13 mouse cellular contexts compared by ENCODE assay signal in the genomic region with DNA sequence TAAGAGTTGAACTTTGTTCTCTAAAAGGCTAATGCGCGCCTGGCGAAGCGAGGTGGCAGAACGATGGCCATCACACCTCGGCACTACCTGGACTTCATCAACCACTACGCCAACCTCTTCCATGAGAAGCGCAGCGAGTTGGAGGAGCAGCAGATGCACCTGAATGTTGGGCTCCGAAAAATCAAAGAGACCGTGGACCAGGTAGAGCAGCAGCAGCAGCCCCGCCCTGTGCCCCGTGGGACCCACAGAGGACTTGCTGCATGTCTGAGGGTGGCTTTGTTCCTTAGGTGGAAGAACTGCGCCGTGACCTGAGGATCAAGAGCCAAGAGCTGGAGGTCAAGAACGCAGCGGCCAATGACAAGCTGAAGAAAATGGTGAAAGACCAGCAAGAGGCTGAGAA. TPM values are rescaled to one million over a fixed set of nuclear protein-coding genes. Genes with fewer than 3 reads are reported as not detected.
"Had no signal": no experiment of that assay in that cellular context is flagged by ENCODE, and none has a peak within 500 bp of the region (broad histone marks: within the 10 kb centered on the region; RNA-seq: fewer than 3 reads in every experiment).

No protein-coding gene starts in this region.

- DNase-seq: retina, postnatal 1 day; right cerebral cortex, adult 18-20 months; right cerebral cortex, postnatal 14 days; right cerebral cortex, postnatal 25 days; right cerebral cortex, postnatal 4 days; spleen, adult 18-20 months; thymus, adult 18-20 months; thymus, adult 2 months; thymus, postnatal 14 days; thymus, postnatal 25 days; thymus, postnatal 36 days; thymus, postnatal 4 days had no signal

RNA-seq across cellular contexts. Expression of gene 1700001K19Rik, which starts 31.0 kb away (rescaled TPM):
- total RNA-seq: neutrophil, adult 5-6 weeks had no signal
